Mouse (Mus musculus): ENCODE data around the gene Olfr1137. TPM values are rescaled to one million over a fixed set of nuclear protein-coding genes. Genes with fewer than 3 reads are reported as not detected.

The Olfr1137 gene
- polyA plus RNA-seq (2012; ENCODE audit: insufficient read depth, insufficient read length, missing spikeins) = not detected in 2 replicates

DNA sequence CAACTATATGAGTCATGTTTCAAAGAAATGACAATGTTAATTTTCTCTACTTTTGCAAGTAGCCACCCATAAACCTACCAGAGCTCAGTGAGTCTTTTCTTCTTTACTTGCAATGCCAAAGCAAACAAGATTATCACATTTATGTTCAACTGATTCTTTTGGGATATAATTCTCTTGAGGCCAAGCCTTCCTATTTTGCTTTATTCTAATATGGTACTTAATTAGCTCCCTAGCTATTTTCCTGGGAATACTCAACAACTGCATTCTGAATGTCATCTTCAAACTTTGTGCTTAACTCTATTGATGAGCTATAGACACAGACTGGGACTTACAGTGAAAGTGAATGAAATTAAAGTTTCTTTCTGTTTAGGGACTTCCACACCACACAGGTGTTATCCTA, at the start of gene Olfr1137:
TSS of gene Olfr1137 (minus strand) at position 101 of the 400 bp plus-strand sequence.
- Histone ChIP-seq H3K4me1 (ENCODE audit: control insufficient read depth, insufficient read depth, insufficient read length, low read length) (no peaks in the 10 kb centered on the region), H3K27ac (replicated peaks; ENCODE audit: low read depth, low read length) (no peak within 1 kb of the TSS), H3K4me3 (ENCODE audit: insufficient read depth, low read depth, low read length) (no peak within 1 kb of the TSS)

DNA sequence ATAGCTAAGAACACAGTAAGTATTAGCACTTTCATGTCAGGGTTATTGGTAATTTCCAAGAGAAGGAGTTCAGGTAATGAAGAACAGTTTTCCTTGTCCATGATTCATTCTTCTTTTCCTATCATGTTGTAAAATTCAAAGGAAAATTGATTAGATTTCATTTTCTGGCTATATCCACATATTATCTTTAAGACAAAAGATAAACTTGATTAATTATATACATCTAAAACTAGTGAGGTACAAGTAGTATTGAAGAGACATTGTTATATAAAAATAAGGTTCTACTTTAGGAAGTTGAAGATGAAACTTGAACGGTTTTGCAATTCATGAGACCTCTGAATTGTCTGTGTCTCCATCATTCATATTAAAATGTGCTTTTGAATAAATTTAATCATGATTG, 40.9 kb upstream of the Olfr1137 start, which contains the start of gene Olfr1141:
TSS of gene Olfr1141 (minus strand) at position 101 of the 400 bp plus-strand sequence.
- H3K4me1 ChIP-seq (ENCODE audit: control insufficient read depth, insufficient read depth, insufficient read length, low read length) = no peaks in the 10 kb centered on the region
- H3K27ac ChIP-seq (replicated peaks; ENCODE audit: low read depth, low read length) = no peak within 1 kb of the TSS
- H3K4me3 ChIP-seq (ENCODE audit: insufficient read depth, low read depth, low read length) = no peak within 1 kb of the TSS

DNA sequence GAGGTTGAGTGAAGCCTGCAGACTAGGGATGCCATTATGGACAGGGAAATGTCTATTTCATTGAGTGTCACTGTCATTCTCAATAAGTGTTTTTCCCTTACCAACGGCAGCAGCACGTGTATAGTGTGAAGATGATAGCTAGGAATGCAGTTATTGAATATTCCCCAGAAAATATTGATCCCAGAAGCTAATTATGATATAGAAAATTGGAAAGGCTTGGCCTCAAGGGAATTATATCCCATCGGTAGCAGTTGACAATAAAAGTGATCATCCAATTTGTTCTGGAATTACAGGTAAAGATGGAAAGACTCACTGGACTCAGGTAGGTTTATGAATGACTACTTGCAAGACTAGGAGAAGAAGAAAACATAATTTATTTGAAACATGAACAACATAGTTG, 30.5 kb upstream of the Olfr1137 start, which contains the start of gene Olfr1140:
TSS of gene Olfr1140 (plus strand) at position 301 of the 400 bp plus-strand sequence.
- no peak within 1 kb of the TSS for H3K27ac ChIP-seq (replicated peaks; ENCODE audit: low read depth, low read length)
- no peak within 1 kb of the TSS for H3K4me3 ChIP-seq (ENCODE audit: insufficient read depth, low read depth, low read length)

DNA sequence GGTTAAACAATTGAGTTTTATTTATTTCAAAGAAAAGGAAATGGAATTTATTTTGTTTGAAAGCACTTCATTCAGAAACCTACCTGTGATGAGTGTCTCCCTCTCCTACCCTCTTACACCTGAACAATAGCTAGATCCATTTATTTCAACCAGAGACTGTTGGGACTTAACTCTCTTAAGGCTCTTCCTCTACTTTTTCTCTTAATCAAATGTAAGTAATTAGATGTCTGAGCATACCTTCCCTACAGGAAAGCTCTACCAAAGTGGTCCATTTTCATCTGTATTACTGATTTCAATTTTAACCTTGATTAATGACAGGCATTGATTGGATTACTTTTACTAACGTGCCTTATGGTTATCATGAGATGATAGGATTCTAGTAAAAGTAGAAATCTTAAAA, 26.9 kb upstream of the Olfr1137 start, which contains the start of gene Olfr1138:
TSS of gene Olfr1138 (minus strand) at position 101 of the 400 bp plus-strand sequence.
- Histone ChIP-seq H3K27ac (replicated peaks; ENCODE audit: low read depth, low read length) (no peak within 1 kb of the TSS), H3K4me3 (ENCODE audit: insufficient read depth, low read depth, low read length) (no peak within 1 kb of the TSS), H3K4me1 (ENCODE audit: control insufficient read depth, insufficient read depth, insufficient read length, low read length) (no peaks in the 10 kb centered on the region)

More for the DNA sequence above, 30.5 kb upstream of the Olfr1137 start, which contains the start of gene Olfr1140:
- H3K4me1 ChIP-seq (ENCODE audit: control insufficient read depth, insufficient read depth, insufficient read length, low read length) = no peaks in the 10 kb centered on the region

DNA sequence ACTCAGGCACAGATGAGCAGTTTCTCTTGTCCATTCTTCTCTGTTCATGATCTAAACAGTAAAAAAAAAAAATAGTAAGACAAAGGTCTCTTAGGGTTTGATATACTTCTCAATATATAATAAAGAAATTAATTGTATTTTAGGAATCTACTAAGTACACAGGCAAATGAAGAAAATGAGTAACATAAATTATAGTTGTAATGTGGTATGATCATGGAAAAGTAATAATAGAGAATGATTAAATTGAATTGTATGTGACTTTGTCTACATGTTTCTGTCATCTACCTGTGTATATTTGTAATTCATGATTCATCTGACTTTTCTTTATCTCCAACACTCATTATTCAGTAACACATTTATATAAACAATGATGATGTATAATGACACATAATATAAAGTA, 19.1 kb downstream of the Olfr1137 start, which contains the start of gene Olfr1136:
TSS of gene Olfr1136 (minus strand) at position 101 of the 400 bp plus-strand sequence.
- Histone ChIP-seq H3K4me1 (ENCODE audit: control insufficient read depth, insufficient read depth, insufficient read length, low read length) (no peaks in the 10 kb centered on the region), H3K27ac (replicated peaks; ENCODE audit: low read depth, low read length) (no peak within 1 kb of the TSS)

DNA sequence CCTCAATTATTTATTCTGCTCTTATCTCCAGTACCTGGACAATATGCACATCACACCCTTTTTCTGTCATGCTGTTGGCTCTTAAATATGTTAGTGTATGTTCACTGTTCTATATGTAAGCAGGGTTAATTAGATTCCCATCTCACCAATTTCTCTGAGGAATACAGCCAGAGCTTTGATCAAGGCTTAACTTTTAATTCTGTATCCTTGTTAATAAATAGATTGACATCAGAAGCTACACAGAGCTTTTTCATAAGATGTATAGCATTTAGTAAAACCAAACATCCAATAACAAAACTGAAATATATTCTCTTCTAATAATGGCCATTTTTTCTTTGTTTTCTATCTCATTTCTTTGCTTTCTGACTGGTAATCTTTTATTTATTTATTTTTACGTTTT, 39.4 kb downstream of the Olfr1137 start, which contains the start of gene Olfr1135:
TSS of gene Olfr1135 (minus strand) at position 101 of the 400 bp plus-strand sequence.
- H3K27ac ChIP-seq (replicated peaks; ENCODE audit: low read depth, low read length) = no peak within 1 kb of the TSS
- H3K4me3 ChIP-seq (ENCODE audit: insufficient read depth, low read depth, low read length) = no peak within 1 kb of the TSS
- no peaks in the 10 kb centered on the region for H3K4me1 ChIP-seq (ENCODE audit: control insufficient read depth, insufficient read depth, insufficient read length, low read length)

More for the DNA sequence above, 19.1 kb downstream of the Olfr1137 start, which contains the start of gene Olfr1136:
- H3K4me3 ChIP-seq (ENCODE audit: insufficient read depth, low read depth, low read length) = no peak within 1 kb of the TSS

Other genes with a start within 250 kb of the Olfr1137 start
- gene Pramel7, start 216.1 kb downstream of the Olfr1137 start, polyA plus RNA-seq (2012; ENCODE audit: insufficient read depth, insufficient read length, missing spikeins) = not detected in 2 replicates
- not detected in 2 replicates for gene Pramel6, start 206.6 kb downstream of the Olfr1137 start, polyA plus RNA-seq (2012; ENCODE audit: insufficient read depth, insufficient read length, missing spikeins)
- not detected in 2 replicates for gene Olfr153, start 181.4 kb downstream of the Olfr1137 start, polyA plus RNA-seq (2012; ENCODE audit: insufficient read depth, insufficient read length, missing spikeins)
- not detected in 2 replicates for gene Olfr1128, start 167.6 kb downstream of the Olfr1137 start, polyA plus RNA-seq (2012; ENCODE audit: insufficient read depth, insufficient read length, missing spikeins)
- not detected in 2 replicates for gene Olfr1129, start 139.3 kb downstream of the Olfr1137 start, polyA plus RNA-seq (2012; ENCODE audit: insufficient read depth, insufficient read length, missing spikeins)
- not detected in 2 replicates for gene Olfr1130, start 107.0 kb downstream of the Olfr1137 start, polyA plus RNA-seq (2012; ENCODE audit: insufficient read depth, insufficient read length, missing spikeins)
- not detected in 2 replicates for gene Olfr1131, start 86.1 kb downstream of the Olfr1137 start, polyA plus RNA-seq (2012; ENCODE audit: insufficient read depth, insufficient read length, missing spikeins)
- gene Olfr1132, start 75.6 kb downstream of the Olfr1137 start, polyA plus RNA-seq (2012; ENCODE audit: insufficient read depth, insufficient read length, missing spikeins) = not detected in 2 replicates
- gene Olfr1133, start 65.8 kb downstream of the Olfr1137 start, polyA plus RNA-seq (2012; ENCODE audit: insufficient read depth, insufficient read length, missing spikeins) = not detected in 2 replicates
- gene Olfr1134, start 54.7 kb downstream of the Olfr1137 start, polyA plus RNA-seq (2012; ENCODE audit: insufficient read depth, insufficient read length, missing spikeins) = not detected in 2 replicates
- not detected in 2 replicates for gene Olfr1135, start 39.5 kb downstream of the Olfr1137 start, polyA plus RNA-seq (2012; ENCODE audit: insufficient read depth, insufficient read length, missing spikeins)
- not detected in 2 replicates for gene Olfr1136, start 19.2 kb downstream of the Olfr1137 start, polyA plus RNA-seq (2012; ENCODE audit: insufficient read depth, insufficient read length, missing spikeins)
- gene Olfr1138, start 26.8 kb upstream of the Olfr1137 start, polyA plus RNA-seq (2012; ENCODE audit: insufficient read depth, insufficient read length, missing spikeins) = not detected in 2 replicates
- gene Olfr1140, start 30.6 kb upstream of the Olfr1137 start, polyA plus RNA-seq (2012; ENCODE audit: insufficient read depth, insufficient read length, missing spikeins) = not detected in 2 replicates
- gene Olfr1141, start 40.8 kb upstream of the Olfr1137 start, polyA plus RNA-seq (2012; ENCODE audit: insufficient read depth, insufficient read length, missing spikeins) = not detected in 2 replicates
- not detected in 2 replicates for gene Olfr152, start 66.3 kb upstream of the Olfr1137 start, polyA plus RNA-seq (2012; ENCODE audit: insufficient read depth, insufficient read length, missing spikeins)
- gene Olfr1143, start 87.4 kb upstream of the Olfr1137 start, polyA plus RNA-seq (2012; ENCODE audit: insufficient read depth, insufficient read length, missing spikeins) = not detected in 2 replicates
- not detected in 2 replicates for gene Olfr1145, start 96.6 kb upstream of the Olfr1137 start, polyA plus RNA-seq (2012; ENCODE audit: insufficient read depth, insufficient read length, missing spikeins)
- not detected in 2 replicates for gene Olfr1148, start 117.4 kb upstream of the Olfr1137 start, polyA plus RNA-seq (2012; ENCODE audit: insufficient read depth, insufficient read length, missing spikeins)
- not detected in 2 replicates for gene Olfr1150-ps1, start 130.8 kb upstream of the Olfr1137 start, polyA plus RNA-seq (2012; ENCODE audit: insufficient read depth, insufficient read length, missing spikeins)
- gene Olfr1151, start 142.7 kb upstream of the Olfr1137 start, polyA plus RNA-seq (2012; ENCODE audit: insufficient read depth, insufficient read length, missing spikeins) = not detected in 2 replicates
- not detected in 2 replicates for gene Olfr1152, start 153.3 kb upstream of the Olfr1137 start, polyA plus RNA-seq (2012; ENCODE audit: insufficient read depth, insufficient read length, missing spikeins)
- gene Olfr1153, start 181.8 kb upstream of the Olfr1137 start, polyA plus RNA-seq (2012; ENCODE audit: insufficient read depth, insufficient read length, missing spikeins) = not detected in 2 replicates
- not detected in 2 replicates for gene Olfr1154, start 192.0 kb upstream of the Olfr1137 start, polyA plus RNA-seq (2012; ENCODE audit: insufficient read depth, insufficient read length, missing spikeins)
- gene Olfr1155, start 232.0 kb upstream of the Olfr1137 start, polyA plus RNA-seq (2012; ENCODE audit: insufficient read depth, insufficient read length, missing spikeins) = not detected in 2 replicates
- not detected in 2 replicates for gene Olfr1156, start 239.9 kb upstream of the Olfr1137 start, polyA plus RNA-seq (2012; ENCODE audit: insufficient read depth, insufficient read length, missing spikeins)